Mouse (Mus musculus) spleen, adult 2 months (tissue): ENCODE data around the gene Astn2. TPM values are rescaled to one million over a fixed set of nuclear protein-coding genes. Genes with fewer than 3 reads are reported as not detected.

ENCODE experiments used
- DNase-seq, 2 experiments: peaks; one replicate each; pipeline versions ENCODE4 v3.0.0 to v3.0.0-alpha.2; 2012 to 2021; ENCODE audit warnings: low spot score in 2 of 2, low read depth in 1 of 2
- H3K27ac ChIP-seq: fragments of 200-500 bp; 2 replicates; pipeline ENCODE4 v1.5.1; 2012; ENCODE audit warnings: low read length, inconsistent platforms; ENCODE audit not compliant: insufficient read depth
- H3K27me3 ChIP-seq: fragments of 200-500 bp; 2 replicates; pipeline ENCODE4 v1.6.1; 2012; ENCODE audit warnings: mild to moderate bottlenecking, moderate library complexity, low read length, inconsistent platforms; ENCODE audit not compliant: control insufficient read depth, insufficient read depth
- H3K36me3 ChIP-seq: fragments of 200-500 bp; 2 replicates; pipeline ENCODE4 v1.6.1; 2012; ENCODE audit warnings: mild to moderate bottlenecking, low read length, inconsistent platforms; ENCODE audit not compliant: control insufficient read depth, insufficient read depth
- H3K4me1 ChIP-seq: fragments of 200-500 bp; 2 replicates; pipeline ENCODE4 v1.6.1; 2011; ENCODE audit warnings: inconsistent platforms; ENCODE audit not compliant: control insufficient read depth, insufficient read depth, insufficient read length
- H3K4me3 ChIP-seq: fragments of 200-500 bp; 2 replicates; pipeline ENCODE4 v1.5.1; 2011; ENCODE audit warnings: mild to moderate bottlenecking, inconsistent platforms; ENCODE audit not compliant: insufficient read depth, insufficient read length; ENCODE audit errors: extremely low read depth
- CTCF ChIP-seq: fragments of 200-500 bp; IDR thresholded peaks from 2 replicates; pipeline ENCODE4 v1.5.1; 2011; ENCODE audit warnings: mild to moderate bottlenecking, inconsistent platforms; ENCODE audit not compliant: insufficient read depth, insufficient read length, insufficient replicate concordance; ENCODE audit errors: extremely low read depth
- POLR2A ChIP-seq: fragments of 200-500 bp; IDR thresholded peaks from 2 replicates; pipeline ENCODE4 v1.6.1; 2011; ENCODE audit warnings: low read depth, low read length, inconsistent platforms
- WGBS: fragments of 180-500 bp; shearing (Covaris S2); methylation state at CpG from one replicate; pipeline ENCODE4 v1.1.7; 2018; 5-methylcytosine and 5-hydroxymethylcytosine counted together
- polyA plus RNA-seq: library from polyadenylated mRNA; depleted of rRNA; stranded (reverse); fragments of >200 nt; gene quantifications from 2 replicates; pipeline ENCODE4 v1.2.3, GENCODE M21; 2012

The Astn2 gene
- polyA plus RNA-seq, 1 experiment = 3.9 TPM

GRCm38 (mm10) chr4:66271550-66272117, 132.8 kb downstream of the Astn2 start:
- Histone ChIP-seq H3K36me3 (no peaks in the 10 kb centered on the region), H3K4me3 (no peak overlapping the region), H3K27me3 (no peaks in the 10 kb centered on the region), H3K4me1 (no peaks in the 10 kb centered on the region), H3K27ac (no peak overlapping the region)
- TF ChIP-seq POLR2A = no peak
- no peak for TF ChIP-seq CTCF
- DNase-seq = no peak
- 83% methylated on average over 6 of the region's 6 CpGs for WGBS

- Histone ChIP-seq H3K27ac (no peak overlapping the region), H3K4me3 (no peak overlapping the region), H3K27me3 (no peaks in the 10 kb centered on the region), H3K36me3 (no peaks in the 10 kb centered on the region), H3K4me1 (no peaks in the 10 kb centered on the region)
- 73% methylated on average over 4 of the region's 4 CpGs for WGBS
- TF ChIP-seq POLR2A = no peak
- no peak for DNase-seq
Measured at GRCm38 (mm10) chr4:66264031-66264430, 140.4 kb downstream of the Astn2 start.

- TF ChIP-seq CTCF (no peak), POLR2A (no peak)
- no peak overlapping the region for H3K27ac ChIP-seq
- WGBS = 83% methylated on average over 3 of the region's 3 CpGs
- H3K27me3 ChIP-seq = no peaks in the 10 kb centered on the region
- H3K36me3 ChIP-seq = no peaks in the 10 kb centered on the region
- H3K4me1 ChIP-seq = no peaks in the 10 kb centered on the region
- H3K4me3 ChIP-seq = no peak overlapping the region
- DNase-seq = no peak
Measured at GRCm38 (mm10) chr4:66261276-66261675, 143.1 kb downstream of the Astn2 start.

- H3K4me3 ChIP-seq = no peak overlapping the region
- WGBS = 81% methylated on average over 2 of the region's 2 CpGs
- H3K4me1 ChIP-seq = no peaks in the 10 kb centered on the region
- no peaks in the 10 kb centered on the region for H3K27me3 ChIP-seq
- DNase-seq = no peak
- TF ChIP-seq CTCF (no peak), POLR2A (no peak)
- no peak overlapping the region for H3K27ac ChIP-seq
- no peaks in the 10 kb centered on the region for H3K36me3 ChIP-seq
Measured at GRCm38 (mm10) chr4:66258905-66259304, 145.5 kb downstream of the Astn2 start.

- Histone ChIP-seq H3K27me3 (no peaks in the 10 kb centered on the region), H3K27ac (no peak overlapping the region), H3K4me3 (no peak overlapping the region), H3K4me1 (no peaks in the 10 kb centered on the region), H3K36me3 (no peaks in the 10 kb centered on the region)
- TF ChIP-seq CTCF = no peak
- TF ChIP-seq POLR2A = no peak
- WGBS = 86% methylated on average over 4 of the region's 4 CpGs
- DNase-seq = no peak
Measured at GRCm38 (mm10) chr4:66254695-66255492, 149.5 kb downstream of the Astn2 start.

- 87% methylated on average over 8 of the region's 8 CpGs for WGBS
- TF ChIP-seq POLR2A (no peak), CTCF (no peak)
- H3K4me3 ChIP-seq = no peak overlapping the region
- no peaks in the 10 kb centered on the region for H3K36me3 ChIP-seq
- no peak for DNase-seq
- H3K27ac ChIP-seq = no peak overlapping the region
- H3K27me3 ChIP-seq = no peaks in the 10 kb centered on the region
- H3K4me1 ChIP-seq = no peaks in the 10 kb centered on the region
Measured at GRCm38 (mm10) chr4:66248521-66248920, 155.9 kb downstream of the Astn2 start.

- H3K36me3 ChIP-seq = no peaks in the 10 kb centered on the region
- no peak overlapping the region for H3K27ac ChIP-seq
- no peaks in the 10 kb centered on the region for H3K4me1 ChIP-seq
- TF ChIP-seq POLR2A (no peak), CTCF (no peak)
- no peak overlapping the region for H3K4me3 ChIP-seq
- no peak for DNase-seq
- no peaks in the 10 kb centered on the region for H3K27me3 ChIP-seq
Measured at GRCm38 (mm10) chr4:66242683-66243082, 161.7 kb downstream of the Astn2 start.
